Mouse (Mus musculus): Measurements from ENCODE around the gene Lamtor2.

DNA sequence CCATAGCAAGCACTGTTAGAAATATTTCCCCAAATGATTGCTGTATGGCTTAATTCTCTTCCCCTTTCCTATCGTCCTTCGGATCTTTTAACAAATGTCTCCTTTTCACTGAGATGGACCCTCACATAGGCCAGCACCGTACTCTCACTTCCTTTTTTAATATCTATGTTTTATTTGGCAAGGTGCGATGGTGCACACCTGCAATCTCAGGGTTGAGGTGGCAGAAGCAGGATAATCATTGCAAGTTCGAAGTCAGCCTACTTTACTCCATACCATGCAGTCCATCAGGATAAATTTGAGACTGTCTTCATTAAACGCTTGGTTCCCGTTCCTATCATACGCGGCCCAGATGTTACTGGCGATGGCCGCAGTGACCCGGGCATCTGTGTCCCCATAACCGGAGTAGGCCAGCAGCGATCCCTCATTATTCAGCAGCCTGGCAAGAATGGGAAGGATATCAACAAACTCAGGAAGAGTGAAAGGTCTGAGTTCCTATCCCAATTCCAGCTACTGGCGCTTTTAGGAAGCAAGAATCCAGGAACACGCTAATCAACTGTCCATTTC is 710 bp downstream of the Lamtor2 start:
- no peak for TF ChIP-seq POLR2A (IDR thresholded peaks at IDR 0.05; ENCODE audit: borderline replicate concordance, low read depth, low read length)
- TF ChIP-seq CTCF (IDR thresholded peaks at IDR 0.05; ENCODE audit: low read depth, low read length): no peak

All from bone marrow macrophage, adult 2 months (primary cell).